Mouse (Mus musculus) heart, adult 2 months (tissue): ENCODE data around the gene Palm2.

Experiments used
- CTCF ChIP-seq: fragments of 200-600 bp; IDR thresholded peaks from 2 replicates; pipeline ENCODE4 v1.8.1; 2022; ENCODE audit warnings: antibody characterized with exemption, mild to moderate bottlenecking, moderate library complexity
- EP300 ChIP-seq: fragments of 200-500 bp; IDR thresholded peaks from 2 replicates; pipeline ENCODE4 v1.6.1; 2011; ENCODE audit warnings: low read depth, low read length, control low read depth; ENCODE audit not compliant: insufficient read depth
- POLR2A ChIP-seq: fragments of 200-500 bp; IDR thresholded peaks from 2 replicates; pipeline ENCODE4 v1.6.1; 2011; ENCODE audit warnings: mild to moderate bottlenecking, low read depth, low read length, control low read depth; ENCODE audit not compliant: insufficient read depth

DNA sequence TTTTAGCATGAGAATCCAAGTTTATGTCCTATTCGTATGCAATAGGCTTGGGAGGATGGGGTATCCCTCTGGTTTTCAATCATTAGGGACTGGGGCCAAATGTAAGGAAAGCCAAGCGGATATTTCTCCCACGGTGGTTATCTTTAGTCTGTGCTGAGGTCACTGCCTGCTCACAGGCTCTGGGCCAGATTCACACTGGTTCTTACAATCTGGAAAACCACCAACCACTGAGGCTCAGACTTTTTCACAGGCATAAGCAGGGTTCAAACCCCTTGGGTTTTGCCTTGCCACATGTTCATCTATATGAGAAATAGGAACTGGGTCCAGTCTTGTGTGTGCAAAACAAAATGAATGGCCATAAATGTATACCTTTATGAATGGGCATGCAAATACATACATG lies 90.4 kb downstream of the Palm2 start:
- TF ChIP-seq POLR2A, result no peak
- no peak for TF ChIP-seq CTCF
- TF ChIP-seq EP300, result no peak
